Mouse (Mus musculus) small intestine, adult 2 months (tissue): ENCODE data around the gene Srarp.

Source experiments
- CTCF ChIP-seq: fragments of 200-500 bp; IDR thresholded peaks from 2 replicates; pipeline ENCODE4 v1.5.1; 2012; ENCODE audit warnings: low read depth, mild to moderate bottlenecking, control low read depth, inconsistent platforms, low read length, moderate library complexity, mixed read lengths; ENCODE audit not compliant: insufficient replicate concordance, insufficient read length; ENCODE audit errors: extremely low read depth
- POLR2A ChIP-seq: fragments of 200-500 bp; IDR thresholded peaks from 2 replicates; pipeline ENCODE4 v1.6.1; 2012; ENCODE audit warnings: low read depth, mild to moderate bottlenecking, control low read depth, inconsistent platforms, low read length, moderate library complexity

GRCm38 (mm10) chr4:141451251-141451650, 15.3 kb upstream of the Srarp start:
- TF ChIP-seq CTCF (no peak), POLR2A (no peak)
